Mouse (Mus musculus) retina, adult 2 months (tissue): Measurements from ENCODE around the gene Gm6880.
"Not testable (repeated sequence)": the region's sequence is repeated elsewhere in the genome, so short reads cannot be mapped to it uniquely, and the experiment has no call there.

Source experiments
- DNase-seq: peaks from one replicate; pipeline ENCODE4 v3.0.0-alpha.2; 2012; ENCODE audit warnings: low read depth, low spot score

Gene Gm6880

GRCm38 (mm10) chrX:74481349-74481885 is at the start of gene Gm6880:
Gene Gm6880, minus strand, starts transcription at chrX:74481399.
- DNase-seq = not testable (repeated sequence)

- not testable (repeated sequence) for DNase-seq
These were observed 36.3 kb upstream of the Gm6880 start for GRCm38 (mm10) chrX:74517461-74517860.

GRCm38 (mm10) chrX:74497131-74497530 is 15.9 kb upstream of the Gm6880 start:
- no peak for DNase-seq

- peak; percentile 20 for DNase-seq
These were observed 28.4 kb downstream of the Gm6880 start for GRCm38 (mm10) chrX:74452773-74453172.

GRCm38 (mm10) chrX:74451157-74451912 is 29.9 kb downstream of the Gm6880 start:
- no peak for DNase-seq
